Mouse (Mus musculus) naive thymus-derived CD4-positive, alpha-beta T cell, adult 5 months (primary cell): Measurements from ENCODE around the gene Lmo3. TPM values are rescaled to one million over a fixed set of nuclear protein-coding genes. Genes with fewer than 3 reads are reported as not detected.

ENCODE experiments used
- polyA plus RNA-seq: library from polyadenylated mRNA; unstranded; fragments of 100-300 nt; shearing (Covaris generic); gene quantifications from one replicate; pipeline ENCODE4 v1.2.1, GENCODE M21; 2017

Gene Lmo3
- polyA plus RNA-seq = not detected

DNA sequence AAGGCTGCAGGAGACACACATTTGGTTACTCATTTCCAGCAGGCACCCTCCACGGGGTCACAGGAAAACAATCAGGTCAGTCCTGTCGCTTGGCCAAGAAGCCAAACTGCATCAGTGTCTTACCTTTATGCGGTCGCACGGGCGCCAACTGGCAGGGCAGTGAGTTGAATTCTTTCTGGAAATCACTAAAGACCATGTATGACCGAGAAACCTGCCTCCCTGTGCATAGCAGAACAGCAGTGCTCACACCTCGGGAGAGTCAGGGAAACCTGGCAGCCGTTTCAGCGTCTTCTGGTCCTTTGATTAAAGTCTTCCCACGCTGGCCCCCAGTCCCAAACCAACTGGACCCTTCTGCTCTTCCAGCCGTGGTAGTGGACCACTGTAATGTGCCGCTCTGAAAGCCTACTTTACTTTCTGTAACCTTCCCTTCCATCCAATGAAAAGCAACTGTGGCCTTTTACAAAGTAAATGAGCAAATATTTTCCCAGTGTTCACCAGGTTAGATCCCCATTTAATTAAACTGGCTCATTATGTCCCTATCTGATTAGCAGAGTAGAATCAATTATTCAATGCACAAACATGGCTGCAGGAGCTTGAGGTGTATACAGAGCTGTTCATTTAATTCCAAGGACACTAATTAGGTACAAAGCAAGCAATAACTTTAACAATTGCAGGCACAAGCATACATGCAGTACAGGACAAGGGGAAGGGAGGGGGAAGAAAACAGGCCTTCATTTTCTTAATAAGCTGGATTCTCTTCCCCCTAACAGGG is at the start of gene Lmo3:
Gene Lmo3 (minus strand): TSS at position 235 of the 772 bp plus-strand sequence.

Other genes with a start within 250 kb of the Lmo3 start
- gene Igbp1b, start 76.6 kb upstream of the Lmo3 start, polyA plus RNA-seq = not detected